Comparison of ENCODE assay signal across 8 mouse cellular contexts in the genomic region with DNA sequence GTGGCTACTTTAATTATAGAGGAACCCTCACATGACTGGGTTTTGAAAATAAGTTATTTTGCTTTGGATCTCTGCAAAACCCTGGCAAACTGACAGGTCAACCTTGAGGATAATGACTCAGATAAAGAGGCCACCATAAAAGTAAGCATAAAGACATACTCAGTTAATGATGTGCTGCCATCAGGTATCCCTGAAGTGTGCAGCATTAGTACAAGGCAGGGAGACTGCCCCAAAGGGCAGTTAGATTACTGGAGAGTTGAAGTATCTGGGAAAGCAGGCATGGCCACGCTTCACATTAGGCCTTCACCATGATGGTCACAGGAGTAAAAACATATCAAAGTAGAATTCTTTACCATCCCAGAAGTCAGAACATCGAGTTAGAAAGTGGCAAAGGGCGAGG. TPM values are rescaled to one million over a fixed set of nuclear protein-coding genes. Genes with fewer than 3 reads are reported as not detected.
DNase-seq lines count a peak whose midpoint lies in the region; ATAC-seq and TF ChIP-seq lines count a peak whose summit lies in the region.

No protein-coding gene starts in this region.

- no peak overlapping the region for H3K9ac ChIP-seq in heart, adult 2 months (ENCODE audit: low read depth, low read length)
- H3K9ac ChIP-seq in midbrain, embryonic 11.5 days (ENCODE audit: low read length): no peak overlapping the region

- TF ChIP-seq EP300 in heart, adult 2 months (IDR thresholded peaks at IDR 0.05; ENCODE audit: insufficient read depth, low read depth, low read length): no peak

- no peak overlapping the region for H3K27ac ChIP-seq in heart, adult 2 months
- H3K27ac ChIP-seq in brown adipose tissue, adult 24 weeks (replicated peaks; ENCODE audit: low read depth, low read length): no peak overlapping the region
- no peak overlapping the region for H3K27ac ChIP-seq in hindbrain, embryonic 10.5 days
- no peak overlapping the region for H3K27ac ChIP-seq in midbrain, embryonic 11.5 days (ENCODE audit: low read depth, low read length)

- DNase-seq in heart, adult 2 months: no peak
- no peak for DNase-seq in heart, adult 8-10 months (ENCODE audit: low spot score)
- DNase-seq in hindbrain, embryonic 10.5 days (ENCODE audit: low spot score): no peak
- DNase-seq in midbrain, embryonic 11.5 days (ENCODE audit: low spot score, missing footprints): no peak
- DNase-seq in MN1 (ENCODE audit: low spot score): no peak
- DNase-seq in thymus, postnatal 0 days (ENCODE audit: low spot score): no peak
- no peak for DNase-seq in right cerebral cortex, postnatal 14 days

- peak overlapping the region; percentile 47 for H3K4me2 ChIP-seq in midbrain, embryonic 11.5 days

- ATAC-seq in midbrain, embryonic 11.5 days (ENCODE audit: low FRiP score): no peak

- intact Hi-C loops in heart, adult 2 months (cut with DNase I): loop anchor here (5.0 to 10.0 kb wide), 3 partner anchors 92 to 570 kb away; a partner anchor contains a TSS

- TF ChIP-seq CTCF in heart, adult 2 months (IDR thresholded peaks at IDR 0.05): no peak

- no peaks in the 10 kb centered on the region for H3K79me2 ChIP-seq in heart, adult 2 months (replicated peaks; ENCODE audit: control insufficient read depth, insufficient read depth, low read length)

- no peaks in the 10 kb centered on the region for H3K27me3 ChIP-seq in heart, adult 2 months (ENCODE audit: control insufficient read depth, insufficient read depth, low read length)
- H3K27me3 ChIP-seq in hindbrain, embryonic 10.5 days (ENCODE audit: insufficient read depth, poor library complexity, severe bottlenecking): no peaks in the 10 kb centered on the region
- no peaks in the 10 kb centered on the region for H3K27me3 ChIP-seq in midbrain, embryonic 11.5 days (ENCODE audit: control insufficient read depth, insufficient read depth, low read length)

- 50% methylated on average over 3 of the region's 3 CpGs for WGBS in heart, adult 2 months
- 78% methylated on average over 3 of the region's 3 CpGs for WGBS in hindbrain, embryonic 10.5 days
- WGBS in midbrain, embryonic 11.5 days: 80% methylated on average over 3 of the region's 3 CpGs

- H3K4me3 ChIP-seq in heart, adult 2 months: peak overlapping the region; percentile 43
- H3K4me3 ChIP-seq in brown adipose tissue, adult 24 weeks (ENCODE audit: insufficient read depth, low read depth, low read length): peak overlapping the region; percentile 18; the same call in 1 of the 2 replicates
- H3K4me3 ChIP-seq in hindbrain, embryonic 10.5 days: peak overlapping the region; percentile 61
- H3K4me3 ChIP-seq in midbrain, embryonic 11.5 days (ENCODE audit: low read depth, low read length): peak overlapping the region; percentile 45

- no peaks in the 10 kb centered on the region; the same call in none of the 2 replicates for H3K4me1 ChIP-seq in heart, adult 2 months (ENCODE audit: control insufficient read depth, insufficient read depth, low read length)
- no peaks in the 10 kb centered on the region for H3K4me1 ChIP-seq in brown adipose tissue, adult 24 weeks (ENCODE audit: control insufficient read depth, insufficient read depth, insufficient read length, low read length)
- H3K4me1 ChIP-seq in hindbrain, embryonic 10.5 days (replicated peaks): peaks cover 18% of the 10 kb centered on the region
- peaks cover 4% of the 10 kb centered on the region for H3K4me1 ChIP-seq in midbrain, embryonic 11.5 days (ENCODE audit: control insufficient read depth, insufficient read depth, low read length)

- no peaks in the 10 kb centered on the region for H3K9me3 ChIP-seq in hindbrain, embryonic 10.5 days
- no peaks in the 10 kb centered on the region for H3K9me3 ChIP-seq in midbrain, embryonic 11.5 days (ENCODE audit: control insufficient read depth, low read length)

- no peaks in the 10 kb centered on the region; the same call in 1 of the 2 replicates for H3K36me3 ChIP-seq in heart, adult 2 months (ENCODE audit: control insufficient read depth, insufficient read depth, low read length)
- H3K36me3 ChIP-seq in hindbrain, embryonic 10.5 days: peaks cover 34% of the 10 kb centered on the region
- H3K36me3 ChIP-seq in midbrain, embryonic 11.5 days (ENCODE audit: control insufficient read depth, insufficient read depth, low read length): peaks cover 5% of the 10 kb centered on the region; the same call in 1 of the 2 replicates

- no peak for TF ChIP-seq POLR2A in heart, adult 2 months (IDR thresholded peaks at IDR 0.05; ENCODE audit: insufficient read depth, low read depth, low read length)

RNA-seq across cellular contexts. Expression of a gene that starts 1.3 kb away (rescaled TPM):
- total RNA-seq in heart, adult 2 months (2021): 10 to 100 TPM; 37.1 to 37.9 TPM
- 9.5 and 16.9 TPM in 2 replicates for polyA plus RNA-seq in heart, adult 2 months (2012; rRNA removed)
- 10 to 100 TPM; 32.6 to 36.7 (median 35.6) TPM for total RNA-seq in heart, adult 8-10 months (2022)
- polyA plus RNA-seq in brown adipose tissue, adult 24 weeks (2012; ENCODE audit: insufficient read depth, insufficient read length, missing spikeins): 143 and 181 TPM in 2 replicates
- polyA plus RNA-seq in hindbrain, embryonic 10.5 days (2016; fragmentation: Nextera tagmentation; extraction: Ambion mirVana): 88.0 and 94.2 TPM in 2 replicates
- 117 and 123 TPM in 2 replicates for polyA plus RNA-seq in midbrain, embryonic 11.5 days (2014; fragmentation: Nextera tagmentation; extraction: Ambion mirVana)
- polyA plus RNA-seq in thymus, postnatal 0 days (2015; fragmentation: Nextera tagmentation; extraction: Ambion mirVana): 20.6 and 22.4 TPM in 2 replicates

RNA-seq across cellular contexts. Expression of a gene that starts 10.0 kb away (rescaled TPM):
- not detected for total RNA-seq in heart, adult 2 months (2021)
- 0.14 TPM in 1 of 2 replicates, not detected in the other for polyA plus RNA-seq in heart, adult 2 months (2012; rRNA removed)
- not detected for total RNA-seq in heart, adult 8-10 months (2022)
- polyA plus RNA-seq in brown adipose tissue, adult 24 weeks (2012; ENCODE audit: insufficient read depth, insufficient read length, missing spikeins): not detected in 2 replicates
- polyA plus RNA-seq in hindbrain, embryonic 10.5 days (2016; fragmentation: Nextera tagmentation; extraction: Ambion mirVana): 1.7 and 1.9 TPM in 2 replicates
- polyA plus RNA-seq in midbrain, embryonic 11.5 days (2014; fragmentation: Nextera tagmentation; extraction: Ambion mirVana): not detected in 2 replicates
- polyA plus RNA-seq in thymus, postnatal 0 days (2015; fragmentation: Nextera tagmentation; extraction: Ambion mirVana): 0.21 and 0.22 TPM in 2 replicates

RNA-seq across cellular contexts. Expression of a gene that starts 51.2 kb away (rescaled TPM):
- not detected for total RNA-seq in heart, adult 2 months (2021)
- polyA plus RNA-seq in heart, adult 2 months (2012; rRNA removed): 0.12 TPM in 1 of 2 replicates, not detected in the other
- total RNA-seq in heart, adult 8-10 months (2022): not detected
- not detected in 2 replicates for polyA plus RNA-seq in brown adipose tissue, adult 24 weeks (2012; ENCODE audit: insufficient read depth, insufficient read length, missing spikeins)
- polyA plus RNA-seq in hindbrain, embryonic 10.5 days (2016; fragmentation: Nextera tagmentation; extraction: Ambion mirVana): 2.9 and 3.6 TPM in 2 replicates
- 0.12 TPM in 2 replicates for polyA plus RNA-seq in midbrain, embryonic 11.5 days (2014; fragmentation: Nextera tagmentation; extraction: Ambion mirVana)
- 0.20 and 0.28 TPM in 2 replicates for polyA plus RNA-seq in thymus, postnatal 0 days (2015; fragmentation: Nextera tagmentation; extraction: Ambion mirVana)

RNA-seq across cellular contexts. Expression of a gene that starts 55.9 kb away (rescaled TPM):
- total RNA-seq in heart, adult 2 months (2021): 1 to 10 TPM in 1 of 2 experiments, under 1 TPM in 1; 0.86 to 1.1 TPM
- polyA plus RNA-seq in heart, adult 2 months (2012; rRNA removed): 0.97 and 2.3 TPM in 2 replicates
- under 1 TPM in 2 of 4 experiments, not detected in 2; 0.46 to 0.95 TPM for total RNA-seq in heart, adult 8-10 months (2022)
- not detected in 2 replicates for polyA plus RNA-seq in brown adipose tissue, adult 24 weeks (2012; ENCODE audit: insufficient read depth, insufficient read length, missing spikeins)
- not detected in 2 replicates for polyA plus RNA-seq in hindbrain, embryonic 10.5 days (2016; fragmentation: Nextera tagmentation; extraction: Ambion mirVana)
- not detected in 2 replicates for polyA plus RNA-seq in midbrain, embryonic 11.5 days (2014; fragmentation: Nextera tagmentation; extraction: Ambion mirVana)
- polyA plus RNA-seq in thymus, postnatal 0 days (2015; fragmentation: Nextera tagmentation; extraction: Ambion mirVana): 334 and 382 TPM in 2 replicates

RNA-seq across cellular contexts. Expression of a gene that starts 57.3 kb away (rescaled TPM):
- total RNA-seq in heart, adult 2 months (2021): under 1 TPM in 1 of 2 experiments, not detected in 1; 0.47 TPM
- polyA plus RNA-seq in heart, adult 2 months (2012; rRNA removed): 0.35 and 0.51 TPM in 2 replicates
- total RNA-seq in heart, adult 8-10 months (2022): under 1 TPM in 2 of 4 experiments, not detected in 2; 0.16 to 0.50 TPM
- polyA plus RNA-seq in brown adipose tissue, adult 24 weeks (2012; ENCODE audit: insufficient read depth, insufficient read length, missing spikeins): 0.95 TPM in 1 of 2 replicates, not detected in the other
- 4.3 and 4.9 TPM in 2 replicates for polyA plus RNA-seq in hindbrain, embryonic 10.5 days (2016; fragmentation: Nextera tagmentation; extraction: Ambion mirVana)
- polyA plus RNA-seq in midbrain, embryonic 11.5 days (2014; fragmentation: Nextera tagmentation; extraction: Ambion mirVana): 0.39 and 0.68 TPM in 2 replicates
- 1.2 TPM in 2 replicates for polyA plus RNA-seq in thymus, postnatal 0 days (2015; fragmentation: Nextera tagmentation; extraction: Ambion mirVana)
